ENCODE assay signal across 8 mouse cellular contexts in the genomic region with DNA sequence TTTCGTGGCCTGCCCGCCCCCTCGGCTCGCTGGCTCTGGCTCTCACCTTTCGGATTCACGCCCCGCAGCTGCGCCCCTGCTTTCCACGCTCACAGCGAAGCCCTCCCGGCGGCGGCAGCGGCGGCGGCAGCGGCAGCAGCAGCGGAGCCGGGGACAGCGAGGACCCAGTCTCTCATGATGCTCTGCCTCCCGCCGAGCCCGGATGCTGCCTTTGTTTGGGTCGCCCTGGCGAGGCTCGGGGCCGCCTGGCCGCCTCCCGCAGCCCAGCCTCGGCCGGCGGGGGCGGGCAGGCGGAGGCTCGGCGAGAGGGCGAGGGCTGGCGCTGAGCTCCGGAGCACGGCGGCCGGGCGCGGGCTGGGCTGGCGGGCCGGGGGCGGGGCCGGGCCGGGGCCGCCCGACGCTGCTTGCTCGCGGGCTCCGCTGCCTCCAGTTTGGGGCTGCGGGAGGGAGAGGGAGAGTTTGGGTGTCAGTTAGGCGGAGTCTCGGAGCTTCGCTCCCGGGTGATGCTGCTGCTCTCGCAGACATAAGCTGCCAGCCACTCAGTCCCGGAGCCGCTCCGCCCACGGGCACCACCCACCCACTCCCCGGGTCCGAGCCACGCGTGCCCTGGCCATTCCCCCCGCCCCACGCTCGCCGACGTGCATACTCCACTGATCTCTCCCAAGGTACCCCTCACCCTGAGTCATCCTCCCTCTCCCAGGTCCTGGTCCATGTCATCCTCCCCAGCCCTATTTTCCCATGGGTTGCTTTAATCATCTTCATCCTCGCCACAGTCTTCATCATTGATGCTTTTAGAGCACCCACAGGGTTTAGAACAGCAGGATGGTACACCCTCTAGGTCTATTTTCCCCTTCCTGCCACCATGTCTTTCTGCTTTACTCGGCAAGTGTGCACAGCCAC. TPM values are rescaled to one million over a fixed set of nuclear protein-coding genes. Genes with fewer than 3 reads are reported as not detected.
DNase-seq lines count a peak whose midpoint lies in the region; ATAC-seq and TF ChIP-seq lines count a peak whose summit lies in the region.

Gene Rims1 (minus strand): TSS at position 269 of the 900 bp plus-strand sequence.

- H3K9ac ChIP-seq in kidney, embryonic 16.5 days (replicated peaks; ENCODE audit: low read length) = peak within 1 kb of the TSS; percentile 78
- peak within 1 kb of the TSS; percentile 14; the same call in 1 of the 2 replicates for H3K9ac ChIP-seq in liver, adult 2 months (ENCODE audit: low read depth, low read length)

- WGBS in spleen, adult 2 months = 3% methylated on average over 70 of the region's 76 CpGs
- 1% methylated on average over 51 of the region's 76 CpGs for WGBS in kidney, embryonic 16.5 days
- WGBS in liver, adult 2 months = 2% methylated on average over 73 of the region's 76 CpGs

- no peaks in the 10 kb centered on the region for H3K79me2 ChIP-seq in liver, adult 2 months (ENCODE audit: control insufficient read depth, insufficient read depth, low read length)

- no peak for TF ChIP-seq CTCF in spleen, adult 2 months (IDR thresholded peaks at IDR 0.05; ENCODE audit: extremely low read depth, insufficient read depth, insufficient read length, insufficient replicate concordance)
- no peak for TF ChIP-seq CTCF in liver, adult 2 months (IDR thresholded peaks at IDR 0.05; ENCODE audit: low read depth, low read length)

- H3K9me3 ChIP-seq in kidney, embryonic 16.5 days (ENCODE audit: low read length) = no peaks in the 10 kb centered on the region

- H3K36me3 ChIP-seq in spleen, adult 2 months (ENCODE audit: control insufficient read depth, insufficient read depth, low read length) = no peaks in the 10 kb centered on the region
- no peaks in the 10 kb centered on the region for H3K36me3 ChIP-seq in kidney, embryonic 16.5 days (ENCODE audit: insufficient read depth, low read length)
- no peaks in the 10 kb centered on the region for H3K36me3 ChIP-seq in liver, adult 2 months (ENCODE audit: control insufficient read depth, insufficient read depth, low read length)

- H3K4me1 ChIP-seq in spleen, adult 2 months (ENCODE audit: control insufficient read depth, insufficient read depth, insufficient read length) = no peaks in the 10 kb centered on the region; the same call in 1 of the 2 replicates
- peaks cover 10% of the 10 kb centered on the region for H3K4me1 ChIP-seq in kidney, embryonic 16.5 days (ENCODE audit: insufficient read depth, low read length)
- H3K4me1 ChIP-seq in liver, adult 2 months (ENCODE audit: control insufficient read depth, insufficient read depth, low read length) = no peaks in the 10 kb centered on the region

- DNase-seq in spleen, adult 2 months (ENCODE audit: low read depth in 1 of 2, low spot score in 2 of 2) = no peak
- no peak for DNase-seq in spleen, adult 12 weeks (ENCODE audit: low spot score)
- DNase-seq in embryo, embryonic 11 days = peak; percentile 72
- DNase-seq in gastrocnemius, postnatal 36 days = peak; percentile 5 to 14
- DNase-seq in liver, adult 2 months (ENCODE audit: extremely low read depth, low read depth, low spot score) = no peak
- DNase-seq in neural tube, embryonic 10.5 days (ENCODE audit: extremely low spot score, low spot score) = peak; percentile 69
- peak; percentile 17 for DNase-seq in testis, postnatal 14 days (ENCODE audit: low spot score)

- peak within 1 kb of the TSS; percentile 98 for H3K4me2 ChIP-seq in kidney, embryonic 16.5 days (replicated peaks; ENCODE audit: low read depth, low read length)

- peak; percentile 97 for ATAC-seq in kidney, embryonic 16.5 days (ENCODE audit: low FRiP score, low TSS enrichment)

- H3K27ac ChIP-seq in spleen, adult 2 months (ENCODE audit: insufficient read depth, low read length) = no peak within 1 kb of the TSS
- no peak within 1 kb of the TSS for H3K27ac ChIP-seq in kidney, embryonic 16.5 days (ENCODE audit: low read length)
- H3K27ac ChIP-seq in liver, adult 2 months (replicated peaks; ENCODE audit: insufficient read depth, low read depth, low read length) = no peak within 1 kb of the TSS

- no peak for TF ChIP-seq POLR2A in spleen, adult 2 months (IDR thresholded peaks at IDR 0.05; ENCODE audit: low read depth, low read length)
- no peak for TF ChIP-seq POLR2A in liver, adult 2 months (IDR thresholded peaks at IDR 0.05; ENCODE audit: extremely low read depth, insufficient read depth, low read length)

- H3K4me3 ChIP-seq in spleen, adult 2 months (ENCODE audit: extremely low read depth, insufficient read depth, insufficient read length) = peak within 1 kb of the TSS; percentile 8; the same call in 1 of the 2 replicates
- H3K4me3 ChIP-seq in kidney, embryonic 16.5 days (ENCODE audit: low read length) = peak within 1 kb of the TSS; percentile 69
- peak within 1 kb of the TSS; percentile 33; the same call in 1 of the 2 replicates for H3K4me3 ChIP-seq in liver, adult 2 months (ENCODE audit: insufficient read depth, low read depth, low read length)

- H3K27me3 ChIP-seq in spleen, adult 2 months (ENCODE audit: control insufficient read depth, insufficient read depth, low read length) = peaks cover 5% of the 10 kb centered on the region
- peaks cover 21% of the 10 kb centered on the region for H3K27me3 ChIP-seq in kidney, embryonic 16.5 days (ENCODE audit: insufficient read depth, low read length)
- H3K27me3 ChIP-seq in liver, adult 2 months (ENCODE audit: control insufficient read depth, insufficient read depth, low read length) = peaks cover 9% of the 10 kb centered on the region

- intact Hi-C loops in gastrocnemius, postnatal 36 days (cut with DNase I) = no loop called here

RNA-seq across cellular contexts. Expression of gene Rims1, which starts in this region (rescaled TPM):
- polyA plus RNA-seq in spleen, adult 2 months (2012; rRNA removed) = 0.05 TPM in 1 of 2 replicates, not detected in the other
- under 1 TPM in 1 of 2 experiments, not detected in 1; 0.08 TPM for total RNA-seq in gastrocnemius, postnatal 36 days (2021)
- 0.59 and 1.6 TPM in 2 replicates for polyA plus RNA-seq in kidney, embryonic 16.5 days (2015; fragmentation: Nextera tagmentation; extraction: Ambion mirVana)
- total RNA-seq in liver, adult 2 months (2014; rRNA removed) = under 0.01 TPM in 1 of 2 replicates, not detected in the other
- polyA plus RNA-seq in liver, adult 2 months (2012; rRNA removed) = not detected in 2 replicates

Comparison
In these comparisons a context has a peak if more than half of its experiments do, and no peak if none do; other contexts are left out.
1. Peak in DNase-seq in gastrocnemius, postnatal 36 days; RNA of the gene not detected or under 1 TPM.
2. DNase-seq: peak in embryo, embryonic 11 days (single experiment), neural tube, embryonic 10.5 days (single experiment) and testis, postnatal 14 days (single experiment); none in spleen, adult 2 months (0 of 2), spleen, adult 12 weeks (single experiment) and liver, adult 2 months (single experiment).
3. H3K4me3 ChIP-seq: peak in every context shown above with its lines; median percentile 69 in kidney, embryonic 16.5 days; 33 in liver, adult 2 months; 8 in spleen, adult 2 months.